Mouse (Mus musculus) limb, embryonic 14.5 days (tissue): ENCODE data around the gene 1700001K19Rik. TPM values are rescaled to one million over a fixed set of nuclear protein-coding genes. Genes with fewer than 3 reads are reported as not detected.

ENCODE experiments used
- ATAC-seq: fragments of 200-750 bp; cut with Nextera tagmentation; 2 replicates; pipeline ENCODE4 v1.8.0; 2017; ENCODE audit warnings: low read depth, moderate number of reproducible peaks, moderate TSS enrichment; ENCODE audit not compliant: low FRiP score
- DNase-seq: peaks from one replicate; pipeline ENCODE4 v3.0.0-alpha.2; 2015; ENCODE audit warnings: low spot score
- H3K27ac ChIP-seq: fragments of 300-500 bp; sonication (generic); replicated peaks from 2 replicates; pipeline ENCODE4 v1.5.1; 2014; ENCODE audit warnings: low read depth, mild to moderate bottlenecking, low read length, moderate library complexity, mixed read lengths
- H3K27me3 ChIP-seq: fragments of 300-500 bp; sonication (generic); 2 replicates; pipeline ENCODE4 v1.6.1; 2014; ENCODE audit warnings: low read length, mixed read lengths; ENCODE audit not compliant: control insufficient read depth, insufficient read depth
- H3K36me3 ChIP-seq: fragments of 300-500 bp; sonication (generic); 2 replicates; pipeline ENCODE4 v1.6.1; 2014; ENCODE audit warnings: mild to moderate bottlenecking, low read length, moderate library complexity, mixed read lengths; ENCODE audit not compliant: control insufficient read depth, insufficient read depth
- H3K4me1 ChIP-seq: fragments of 300-500 bp; sonication (generic); 2 replicates; pipeline ENCODE4 v1.6.1; 2014; ENCODE audit warnings: antibody characterized with exemption, low read length, mixed read lengths; ENCODE audit not compliant: control insufficient read depth, insufficient read depth
- H3K4me2 ChIP-seq: fragments of 300-500 bp; sonication (generic); replicated peaks from 2 replicates; pipeline ENCODE4 v1.6.1; 2014; ENCODE audit warnings: low read depth, mild to moderate bottlenecking, low read length, moderate library complexity; ENCODE audit not compliant: severe bottlenecking
- H3K4me3 ChIP-seq: fragments of 300-500 bp; sonication (generic); replicated peaks from 2 replicates; pipeline ENCODE4 v1.5.1; 2014; ENCODE audit warnings: low read length
- H3K9ac ChIP-seq: fragments of 300-500 bp; sonication (generic); 2 replicates; pipeline ENCODE4 v1.6.1; 2014; ENCODE audit warnings: mild to moderate bottlenecking, low read depth, low read length, moderate library complexity; ENCODE audit not compliant: severe bottlenecking
- H3K9me3 ChIP-seq: fragments of 300-500 bp; sonication (generic); 2 replicates; pipeline ENCODE4 v1.6.1; 2016; ENCODE audit warnings: low read length; ENCODE audit not compliant: control insufficient read depth
- POLR2A ChIP-seq: fragments of 200-500 bp; IDR thresholded peaks from 2 replicates; pipeline ENCODE4 v1.8.0; 2012; ENCODE audit warnings: inconsistent platforms, mild to moderate bottlenecking, moderate library complexity, borderline replicate concordance; ENCODE audit not compliant: insufficient read depth, insufficient read length; ENCODE audit errors: extremely low read depth
- WGBS: fragments of 180-500 bp; shearing (Covaris S2); extraction: QIAGEN DNeasy Blood & Tissue Kit; methylation state at CpG from one replicate; pipeline ENCODE4 v1.1.7; 2014; 5-methylcytosine and 5-hydroxymethylcytosine counted together
- microRNA-seq: library from miRNA; unstranded; fragments of <30 nt; microRNA quantifications from one replicate; pipeline ENCODE4, GENCODE M21; 2016
- polyA plus RNA-seq, 2 experiments: library from polyadenylated mRNA; depleted of rRNA in 1 of 2; stranded (reverse) in 1 of 2; unstranded in 1 of 2; fragments of >200 nt; fragmentation: Nextera tagmentation in 1 of 2; extraction: Ambion mirVana in 1 of 2; gene quantifications; 2 replicates each; pipeline versions ENCODE4 v1.2.1 to v1.2.3; 2012 to 2014

1700001K19Rik gene
- polyA plus RNA-seq, 2 experiments, result 0.19 TPM; not detected in 1

GRCm38 (mm10) chr12:110630056-110630455, 52.4 kb downstream of the 1700001K19Rik start:
- Histone ChIP-seq H3K36me3 (peaks cover 100% of the 10 kb centered on the region), H3K9ac (no peak overlapping the region), H3K27ac (no peak overlapping the region), H3K27me3 (no peaks in the 10 kb centered on the region), H3K4me1 (no peaks in the 10 kb centered on the region), H3K4me3 (no peak overlapping the region), H3K4me2 (no peak overlapping the region), H3K9me3 (no peaks in the 10 kb centered on the region)
- no peak for ATAC-seq
- 94% methylated on average over 11 of the region's 11 CpGs for WGBS
- DNase-seq, result no peak
- no peak for TF ChIP-seq POLR2A

Small RNA genes lying within 50 kb of the gene (microRNA-seq; reads per million reads assigned to microRNA genes)
- not detected for gene Gm27299

Other genes starting within 250 kb of the 1700001K19Rik start
- 68.0 and 75.2 TPM in 2 replicates for gene Ppp2r5c, start 235.5 kb downstream of the 1700001K19Rik start, polyA plus RNA-seq (2012; rRNA removed)
- gene Ppp2r5c, start 235.5 kb downstream of the 1700001K19Rik start, polyA plus RNA-seq (2014; fragmentation: Nextera tagmentation; extraction: Ambion mirVana), result 156 and 158 TPM in 2 replicates
- gene Dync1h1, start 81.2 kb downstream of the 1700001K19Rik start, polyA plus RNA-seq (2012; rRNA removed), result 182 and 183 TPM in 2 replicates
- 69.2 and 71.9 TPM in 2 replicates for gene Dync1h1, start 81.2 kb downstream of the 1700001K19Rik start, polyA plus RNA-seq (2014; fragmentation: Nextera tagmentation; extraction: Ambion mirVana)
- 164 and 169 TPM in 2 replicates for gene Hsp90aa1, start 20.1 kb upstream of the 1700001K19Rik start, polyA plus RNA-seq (2012; rRNA removed)
- gene Hsp90aa1, start 20.1 kb upstream of the 1700001K19Rik start, polyA plus RNA-seq (2014; fragmentation: Nextera tagmentation; extraction: Ambion mirVana), result 633 and 664 TPM in 2 replicates
- 27.9 and 30.9 TPM in 2 replicates for gene Wdr20, start 55.3 kb upstream of the 1700001K19Rik start, polyA plus RNA-seq (2012; rRNA removed)
- 20.4 and 25.9 TPM in 2 replicates for gene Wdr20, start 55.3 kb upstream of the 1700001K19Rik start, polyA plus RNA-seq (2014; fragmentation: Nextera tagmentation; extraction: Ambion mirVana)
- 5.4 and 5.6 TPM in 2 replicates for gene Mok, start 158.3 kb upstream of the 1700001K19Rik start, polyA plus RNA-seq (2012; rRNA removed)
- 4.5 and 5.8 TPM in 2 replicates for gene Mok, start 158.3 kb upstream of the 1700001K19Rik start, polyA plus RNA-seq (2014; fragmentation: Nextera tagmentation; extraction: Ambion mirVana)
- gene Zfp839, start 167.6 kb upstream of the 1700001K19Rik start, polyA plus RNA-seq (2012; rRNA removed), result 8.7 and 10.0 TPM in 2 replicates
- 3.9 and 4.8 TPM in 2 replicates for gene Zfp839, start 167.6 kb upstream of the 1700001K19Rik start, polyA plus RNA-seq (2014; fragmentation: Nextera tagmentation; extraction: Ambion mirVana)
- 74.0 and 74.8 TPM in 2 replicates for gene Cinp, start 206.5 kb upstream of the 1700001K19Rik start, polyA plus RNA-seq (2012; rRNA removed)
- 73.4 and 77.6 TPM in 2 replicates for gene Cinp, start 206.5 kb upstream of the 1700001K19Rik start, polyA plus RNA-seq (2014; fragmentation: Nextera tagmentation; extraction: Ambion mirVana)
- gene Tecpr2, start 206.6 kb upstream of the 1700001K19Rik start, polyA plus RNA-seq (2012; rRNA removed), result 10.1 and 11.4 TPM in 2 replicates
- 3.8 and 4.4 TPM in 2 replicates for gene Tecpr2, start 206.6 kb upstream of the 1700001K19Rik start, polyA plus RNA-seq (2014; fragmentation: Nextera tagmentation; extraction: Ambion mirVana)